10 mouse cellular contexts compared by ENCODE assay signal in genomic region chr9:35058596-35059354, GRCm38 (mm10).
DNase-seq lines count a peak whose midpoint lies in the region; TF ChIP-seq lines count a peak whose summit lies in the region.
"Had no signal": no experiment of that assay in that cellular context is flagged by ENCODE, and none has a peak within 500 bp of the region (broad histone marks: within the 10 kb centered on the region; RNA-seq: fewer than 3 reads in every experiment).

No protein-coding gene starts in this region.

- intact Hi-C loops in gastrocnemius, adult 2 months (cut with DNase I) = no loop called here

- peak overlapping the region; percentile 65 for H3K27ac ChIP-seq in gastrocnemius, adult 2 months
- no peak overlapping the region for H3K27ac ChIP-seq in embryonic facial prominence, embryonic 10.5 days (replicated peaks)
- H3K27ac ChIP-seq: intestine, embryonic 15.5 days had no signal

- H3K27me3 ChIP-seq in embryonic facial prominence, embryonic 10.5 days (replicated peaks; ENCODE audit: low read depth, poor library complexity, severe bottlenecking) = no peaks in the 10 kb centered on the region
- H3K27me3 ChIP-seq: intestine, embryonic 15.5 days had no signal

- no peaks in the 10 kb centered on the region for H3K9me3 ChIP-seq in embryonic facial prominence, embryonic 10.5 days
- H3K9me3 ChIP-seq: intestine, embryonic 15.5 days had no signal

- H3K36me3 ChIP-seq in embryonic facial prominence, embryonic 10.5 days (replicated peaks) = peaks cover 11% of the 10 kb centered on the region

- no peak overlapping the region for H3K4me3 ChIP-seq in gastrocnemius, adult 2 months
- no peak overlapping the region for H3K4me3 ChIP-seq in embryonic facial prominence, embryonic 10.5 days
- H3K4me3 ChIP-seq: intestine, embryonic 15.5 days had no signal

- H3K4me1 ChIP-seq in embryonic facial prominence, embryonic 10.5 days = no peaks in the 10 kb centered on the region

- TF ChIP-seq CTCF in gastrocnemius, adult 2 months (IDR thresholded peaks at IDR 0.05) = no peak

- DNase-seq in gastrocnemius, adult 2 months = peak; percentile 57
- no peak for DNase-seq in gastrocnemius, adult 8-10 months (ENCODE audit: low spot score in 2 of 2)
- peak; percentile 2 for DNase-seq in lung, postnatal 10 days
- no peak for DNase-seq in lung, postnatal 14 days
- DNase-seq in embryonic facial prominence, embryonic 10.5 days (ENCODE audit: low spot score) = peak; percentile 5
- peak; percentile 36 for DNase-seq in testis, postnatal 10 days (ENCODE audit: low spot score)
- DNase-seq in layer of hippocampus, postnatal 25 days (ENCODE audit: extremely low spot score in 1 of 2, low spot score in 1 of 2) = no peak
- no peak for DNase-seq in left cerebral cortex, adult 11 months (ENCODE audit: low spot score)
- DNase-seq: B cell, adult 2 months had no signal

- WGBS in embryonic facial prominence, embryonic 10.5 days = 91% methylated on average over 2 of the region's 2 CpGs

Comparison
In these comparisons a context has a peak if more than half of its experiments do, and no peak if none do; other contexts are left out.
1. DNase-seq: peak in gastrocnemius, adult 2 months (single experiment), lung, postnatal 10 days (single experiment), embryonic facial prominence, embryonic 10.5 days (single experiment) and testis, postnatal 10 days (single experiment); none in gastrocnemius, adult 8-10 months (0 of 2), lung, postnatal 14 days (single experiment), layer of hippocampus, postnatal 25 days (0 of 2) and left cerebral cortex, adult 11 months (single experiment).